Mouse (Mus musculus) erythroblast, embryonic 14.5 days (primary cell): ENCODE measurements around the gene Zfp385b.

Source experiments
- GATA1 ChIP-seq: IDR thresholded peaks from 2 replicates; pipeline ENCODE4 v1.6.1; 2012; ENCODE audit warnings: low read length, inconsistent platforms, mixed read lengths
- TAL1 ChIP-seq: IDR thresholded peaks from 3 replicates; pipeline ENCODE4 v1.6.1; 2012; ENCODE audit warnings: low read length, inconsistent platforms, mixed read lengths

- TF ChIP-seq GATA1, result no peak
- TF ChIP-seq TAL1, result no peak
Observed at GRCm38 (mm10) chr2:77770056-77770697, 49.3 kb downstream of the Zfp385b start.
